Mouse (Mus musculus) neural tube, embryonic 10.5 days (tissue): ENCODE data around the gene Gm6465.
"Not testable (repeated sequence)": the region's sequence is repeated elsewhere in the genome, so short reads cannot be mapped to it uniquely, and the experiment has no call there.

Source experiments
- DNase-seq: peaks from one replicate; pipeline ENCODE4 v3.0.0-alpha.2; 2017; ENCODE audit warnings: low spot score; ENCODE audit errors: extremely low spot score

Gene Gm6465

DNA sequence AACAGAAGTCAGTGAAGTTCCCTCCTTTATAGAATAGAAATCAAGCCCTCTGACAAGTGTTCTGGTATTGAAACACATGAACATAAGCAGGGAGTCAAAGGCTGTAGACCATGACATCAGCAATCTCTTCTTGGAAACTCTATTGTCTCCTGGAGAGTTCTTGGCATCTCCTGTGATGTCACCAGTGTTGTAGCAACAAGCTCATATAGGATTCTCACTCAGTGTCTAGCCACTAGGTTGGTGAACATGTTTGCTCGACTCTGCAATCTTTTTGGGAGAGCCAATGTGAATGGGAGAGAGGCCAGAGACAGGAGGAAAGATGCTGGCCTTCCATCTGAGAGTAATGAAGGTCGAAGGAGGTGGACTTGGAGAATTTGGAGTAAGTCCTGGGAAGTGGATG, at the start of gene Gm6465:
Gm6465 (plus strand) TSS at position 301 of the 400 bp plus-strand sequence.
- DNase-seq, result not testable (repeated sequence)

GRCm38 (mm10) chr5:11845824-11846223, 485 bp downstream of the Gm6465 start:
- not testable (repeated sequence) for DNase-seq

DNA sequence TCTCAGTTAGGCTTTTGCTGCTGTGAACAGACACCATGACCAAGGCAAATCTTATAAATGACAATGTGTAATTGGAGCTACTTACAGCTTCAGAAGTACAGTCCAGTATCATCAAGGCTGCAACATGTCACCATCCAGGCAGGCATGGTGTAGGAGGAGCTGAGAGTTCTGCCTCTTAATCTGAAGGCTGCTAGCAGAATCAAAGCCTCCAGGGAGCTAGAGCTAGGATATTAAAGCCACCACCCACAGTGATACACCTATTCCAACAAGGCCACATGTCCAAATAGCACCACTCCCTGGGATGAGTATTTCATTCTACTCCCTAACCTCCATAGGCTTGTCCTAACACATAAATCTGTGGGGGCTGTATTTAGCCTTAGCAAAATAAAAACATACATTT, 12.6 kb downstream of the Gm6465 start:
- DNase-seq, result not testable (repeated sequence)
